Mouse (Mus musculus): Measurements from ENCODE around the gene Vmn1r185.
"Not testable (repeated sequence)": the region's sequence is repeated elsewhere in the genome, so short reads cannot be mapped to it uniquely, and the experiment has no call there.

Vmn1r185 gene

GRCm38 (mm10) chr7:26618364-26618763, at the start of gene Vmn1r185:
Vmn1r185 (minus strand) TSS chr7:26618464.
- not testable (repeated sequence) for DNase-seq (ENCODE audit: low read depth, low spot score)

- DNase-seq (ENCODE audit: low read depth, low spot score): not testable (repeated sequence)
Observed at GRCm38 (mm10) chr7:26667466-26667865, 49.2 kb upstream of the Vmn1r185 start.

GRCm38 (mm10) chr7:26666011-26666410, 47.7 kb upstream of the Vmn1r185 start:
- no peak for DNase-seq (ENCODE audit: low read depth, low spot score)

GRCm38 (mm10) chr7:26589774-26590173, 28.5 kb downstream of the Vmn1r185 start:
- DNase-seq (ENCODE audit: low read depth, low spot score): no peak

- DNase-seq (ENCODE audit: low read depth, low spot score): no peak
Observed at GRCm38 (mm10) chr7:26589077-26589476, 29.2 kb downstream of the Vmn1r185 start.

Data from skeletal muscle tissue, adult 2 months (tissue).